Mouse (Mus musculus) T-helper 1 cell (primary cell): ENCODE results near the gene Bicral.
"Not testable (repeated sequence)": the region's sequence is repeated elsewhere in the genome, so short reads cannot be mapped to it uniquely, and the experiment has no call there.

Experiments used
- in situ Hi-C: fragments of 300-600 bp; cut with MboI, MseI; formaldehyde crosslinking; loops from one replicate; pipeline ENCODE4 v1.15.1; 2025; ENCODE audit warnings: high pct_unique_total_duplicates

The Bicral gene

DNA sequence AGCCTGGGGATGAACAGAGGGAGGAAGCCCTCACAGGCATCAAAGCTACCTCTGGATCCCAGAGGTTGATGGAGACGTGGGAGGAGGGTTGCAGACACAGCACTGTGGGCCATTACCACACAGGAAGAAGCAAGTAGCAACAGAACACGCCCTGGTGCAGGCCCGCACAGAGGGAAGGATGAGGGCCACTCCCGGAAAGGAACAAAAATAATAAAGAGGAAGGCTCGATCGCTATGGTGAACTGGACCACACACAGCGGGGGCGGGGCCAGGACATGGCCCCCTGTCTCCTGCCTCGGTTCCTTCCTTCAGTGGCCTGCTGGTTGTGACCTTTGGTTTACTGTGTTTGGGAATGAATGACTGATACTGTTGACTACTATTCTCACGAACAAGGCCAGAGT lies 58.6 kb downstream of the Bicral start:
- in situ Hi-C loops, result no loop called here

DNA sequence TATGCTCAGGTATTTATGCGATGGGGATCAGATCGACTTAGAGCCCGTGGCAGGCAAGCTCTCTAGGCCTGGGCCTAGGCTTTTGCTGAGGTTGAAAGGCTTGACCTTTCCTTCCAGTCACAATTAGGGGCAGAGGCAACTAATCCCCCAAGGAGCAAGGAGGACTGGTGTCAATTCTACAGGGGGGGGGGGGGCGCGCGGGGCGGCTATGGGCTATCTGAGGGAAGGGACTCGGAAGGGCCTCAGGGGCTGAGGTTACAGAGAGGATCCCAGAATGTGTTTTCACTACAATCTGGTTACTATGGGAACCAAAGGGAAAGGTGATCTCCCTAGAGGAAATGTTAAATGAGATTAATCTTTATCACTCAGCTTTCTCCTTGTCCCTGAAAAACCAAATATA lies 60.9 kb downstream of the Bicral start:
- in situ Hi-C loops, result no loop called here

DNA sequence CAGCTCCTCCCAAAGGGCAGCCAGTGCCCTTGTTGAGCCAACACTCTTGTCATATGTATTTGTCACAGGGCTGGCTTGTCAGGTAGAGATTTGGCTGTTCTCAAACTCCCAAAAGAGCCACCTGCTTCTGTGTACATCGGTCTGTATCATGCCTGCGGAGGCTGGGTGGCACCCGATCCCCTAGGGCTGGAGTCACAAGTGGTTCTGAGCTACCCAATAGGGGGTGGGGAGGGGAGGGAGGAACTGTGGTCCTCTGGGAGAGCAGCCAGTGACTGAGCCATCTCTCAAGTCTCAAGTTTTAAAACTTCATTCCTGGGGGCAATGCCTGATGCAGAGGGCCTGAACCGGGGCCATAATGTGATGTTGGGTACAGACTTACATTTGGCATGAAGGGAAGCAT lies 61.5 kb downstream of the Bicral start:
- in situ Hi-C loops, result no loop called here

DNA sequence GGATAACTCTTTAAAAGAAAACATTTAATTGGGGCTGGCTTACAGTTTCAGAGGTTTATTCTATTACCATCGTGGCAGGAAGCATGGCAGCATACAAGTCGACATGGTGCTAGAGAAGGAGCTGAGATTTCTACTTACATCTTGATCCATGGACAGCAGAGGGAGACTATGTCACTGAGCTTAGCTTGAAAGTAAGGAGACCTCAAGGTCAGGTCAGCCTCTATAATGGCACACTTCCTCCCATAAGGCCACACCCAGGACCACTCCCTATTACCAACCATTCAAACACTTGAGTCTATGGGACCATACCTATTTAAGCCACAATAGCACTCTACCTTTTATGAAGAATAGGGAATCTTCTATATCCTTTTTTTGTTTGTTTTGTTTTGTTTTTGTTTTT lies 65.3 kb downstream of the Bicral start:
- in situ Hi-C loops, result loop anchor here (5.0 kb wide), 1 partner anchor 89 kb away; no protein-coding TSS in a partner anchor

DNA sequence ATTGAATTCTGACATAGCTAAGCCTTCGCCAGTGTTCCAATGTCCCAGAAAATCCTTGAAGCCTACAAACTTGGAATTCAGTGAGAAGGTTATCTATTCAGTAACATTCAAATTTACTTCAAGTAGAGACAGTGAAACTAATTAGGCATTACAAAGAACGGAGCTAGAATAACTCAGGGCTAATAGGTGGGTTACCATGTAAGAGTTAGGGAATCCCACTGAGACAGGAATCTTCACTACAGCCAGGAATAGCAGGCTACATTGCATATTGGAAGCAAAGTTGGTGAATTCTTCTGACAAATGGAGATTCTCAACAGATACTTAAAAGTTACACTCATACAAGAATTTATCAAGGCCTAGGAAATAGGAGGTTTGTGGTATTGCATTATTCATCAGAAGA lies 70.3 kb downstream of the Bicral start:
- in situ Hi-C loops, result not testable (repeated sequence)

DNA sequence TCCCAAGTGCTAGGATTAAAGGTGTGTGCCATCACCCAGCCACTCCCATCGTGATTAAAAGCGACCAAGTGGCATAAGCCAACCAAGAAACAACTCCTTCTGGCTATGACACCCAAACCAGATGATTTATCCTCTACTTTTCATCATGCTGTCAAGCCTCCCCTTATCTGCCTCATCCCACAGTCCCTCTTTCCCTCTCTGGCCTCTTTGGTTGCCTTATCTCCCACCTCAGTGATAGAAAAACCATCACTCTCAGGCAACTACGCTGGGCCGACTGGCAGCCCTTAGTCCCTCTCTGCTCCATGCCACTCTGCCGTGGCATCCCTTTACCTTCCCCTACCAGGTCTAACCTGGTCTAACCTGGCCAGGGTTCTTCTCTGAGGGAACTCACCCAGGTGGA lies 71.3 kb downstream of the Bicral start:
- in situ Hi-C loops, result no loop called here

DNA sequence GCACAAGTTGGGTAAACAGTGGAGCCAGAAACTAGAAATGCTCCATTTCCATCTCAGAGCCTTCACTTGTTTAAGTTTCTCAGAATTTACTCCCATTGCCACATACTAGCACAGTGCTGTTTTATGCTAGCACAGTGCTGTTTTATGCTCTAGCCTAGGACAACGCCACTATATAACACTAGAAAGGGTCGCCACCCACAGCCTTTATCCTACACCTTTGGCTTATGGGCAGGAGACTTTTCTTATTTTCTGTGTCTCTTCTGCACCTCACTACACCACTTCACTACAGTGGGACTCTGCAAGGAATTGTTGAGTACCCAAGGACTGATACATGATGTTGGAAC lies 75.1 kb downstream of the Bicral start:
- in situ Hi-C loops, result no loop called here

DNA sequence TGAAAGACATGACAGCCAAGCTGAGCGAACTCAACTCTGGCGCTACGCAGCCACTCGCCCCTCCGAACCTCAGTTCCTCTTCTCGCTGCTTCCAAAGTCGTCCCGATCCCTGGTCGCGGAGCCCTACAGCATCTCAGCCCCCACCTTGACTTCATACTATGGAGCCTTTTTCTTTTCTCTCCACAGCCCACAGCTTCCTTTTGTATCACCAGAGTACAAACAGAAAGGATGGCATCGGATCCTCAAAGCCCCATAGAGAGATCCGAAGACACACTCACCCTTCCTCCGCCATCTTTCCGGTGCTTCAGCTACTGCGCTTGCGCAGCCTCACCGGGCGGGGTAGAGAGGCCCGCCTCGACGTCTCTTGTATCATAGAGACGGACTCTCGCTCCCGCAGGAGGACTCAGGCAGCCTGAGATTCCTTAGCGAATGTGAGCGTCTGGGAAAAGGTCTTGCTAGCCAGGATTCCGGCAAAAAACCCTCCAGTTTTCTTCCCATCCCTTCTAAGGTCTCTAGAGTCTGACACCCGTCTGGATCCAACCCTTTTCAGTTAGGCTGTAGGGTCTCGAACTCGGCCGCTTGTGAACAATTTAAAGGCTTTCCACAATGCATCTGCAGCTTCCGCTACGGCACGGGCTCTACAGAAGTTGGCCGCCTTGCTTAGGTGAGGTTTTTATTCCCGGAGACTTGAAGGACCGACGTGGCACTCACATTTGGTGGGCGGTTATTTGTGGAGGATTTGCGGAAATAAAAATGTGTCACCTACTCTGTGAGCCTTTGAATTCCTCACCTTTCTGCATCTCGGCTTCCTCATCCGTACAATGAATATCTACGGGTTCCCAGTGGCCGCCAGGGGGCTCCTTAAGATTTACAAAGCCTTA lies 75.7 kb downstream of the Bicral start, which contains the start of gene Rpl7l1:
TSS of gene Rpl7l1 (minus strand) at position 332 of the 881 bp plus-strand sequence.
- in situ Hi-C loops, result no loop called here

DNA sequence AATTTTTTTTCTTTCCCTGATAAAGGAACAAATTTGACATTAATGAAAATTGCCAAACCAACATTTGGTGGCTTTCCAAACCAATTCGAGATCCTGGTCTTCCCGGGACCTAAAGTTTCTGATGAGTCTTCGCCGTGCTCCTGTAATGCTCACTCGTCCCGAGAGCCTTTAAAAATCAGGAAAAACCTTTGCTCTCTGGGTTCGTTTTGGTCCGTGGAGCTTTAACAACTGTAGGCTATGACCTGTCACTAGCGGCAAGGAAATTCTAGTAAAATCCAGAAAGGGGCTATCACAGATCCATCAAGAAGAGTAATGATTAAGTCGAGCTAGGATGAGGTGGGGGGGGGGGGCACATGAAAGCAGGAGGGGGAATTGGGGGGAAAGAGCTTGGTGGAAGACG lies 76.4 kb downstream of the Bicral start:
- in situ Hi-C loops, result no loop called here

DNA sequence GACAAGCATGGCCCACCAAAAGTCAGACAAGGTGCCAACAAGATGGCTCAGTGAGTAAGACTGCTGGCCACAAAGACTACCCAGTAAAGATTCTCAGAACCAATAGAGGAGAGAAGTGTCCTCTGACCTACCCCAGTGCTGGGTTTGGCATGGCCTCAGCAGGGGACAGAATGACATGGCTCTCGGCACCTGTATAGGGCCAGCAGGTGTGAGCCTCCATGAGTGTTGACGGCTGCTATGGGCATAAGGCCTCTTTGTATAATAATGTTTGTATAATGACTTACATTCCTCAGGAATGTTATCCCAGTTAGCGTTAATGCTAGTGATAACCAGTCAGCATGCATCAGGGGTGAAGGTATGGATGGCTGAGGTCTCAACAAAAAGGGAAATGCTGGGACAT lies 82.2 kb downstream of the Bicral start:
- in situ Hi-C loops, result no loop called here

DNA sequence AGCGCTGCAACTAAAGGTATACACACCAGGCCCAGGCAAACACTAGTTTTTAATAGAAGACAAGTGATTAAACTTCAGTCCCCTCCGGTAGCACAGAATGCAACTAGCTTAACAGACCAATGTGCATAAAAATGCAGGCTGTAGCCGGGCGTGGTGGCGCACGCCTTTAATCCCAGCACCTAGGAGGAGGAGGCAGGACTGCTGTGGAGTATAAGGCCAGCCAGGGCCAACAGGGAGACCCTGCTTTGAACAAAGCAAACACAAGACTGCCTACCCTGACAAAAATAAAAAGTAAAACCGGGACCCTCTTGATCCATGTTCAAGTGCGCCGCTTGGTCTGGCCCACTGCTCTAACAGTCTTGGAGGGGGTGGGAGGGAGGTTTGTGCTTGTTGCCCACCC lies 83.2 kb downstream of the Bicral start:
- in situ Hi-C loops, result no loop called here

DNA sequence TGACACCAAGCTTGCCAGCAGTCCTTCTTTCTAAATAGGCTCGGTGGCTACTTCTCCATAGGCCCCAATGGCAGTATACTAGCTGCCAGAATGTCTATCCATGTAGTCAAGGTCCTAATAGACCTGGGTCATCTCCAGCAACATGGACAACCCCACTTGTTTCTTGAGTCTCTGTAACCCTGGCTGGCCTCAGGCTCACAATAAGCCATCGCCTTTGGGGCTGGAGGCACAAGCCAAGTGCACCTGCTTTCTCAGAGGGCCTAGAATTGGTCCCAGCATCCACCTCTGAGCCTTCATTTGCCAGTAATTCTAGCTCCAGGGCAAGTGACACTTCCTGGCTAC lies 84.2 kb downstream of the Bicral start:
- in situ Hi-C loops, result no loop called here

DNA sequence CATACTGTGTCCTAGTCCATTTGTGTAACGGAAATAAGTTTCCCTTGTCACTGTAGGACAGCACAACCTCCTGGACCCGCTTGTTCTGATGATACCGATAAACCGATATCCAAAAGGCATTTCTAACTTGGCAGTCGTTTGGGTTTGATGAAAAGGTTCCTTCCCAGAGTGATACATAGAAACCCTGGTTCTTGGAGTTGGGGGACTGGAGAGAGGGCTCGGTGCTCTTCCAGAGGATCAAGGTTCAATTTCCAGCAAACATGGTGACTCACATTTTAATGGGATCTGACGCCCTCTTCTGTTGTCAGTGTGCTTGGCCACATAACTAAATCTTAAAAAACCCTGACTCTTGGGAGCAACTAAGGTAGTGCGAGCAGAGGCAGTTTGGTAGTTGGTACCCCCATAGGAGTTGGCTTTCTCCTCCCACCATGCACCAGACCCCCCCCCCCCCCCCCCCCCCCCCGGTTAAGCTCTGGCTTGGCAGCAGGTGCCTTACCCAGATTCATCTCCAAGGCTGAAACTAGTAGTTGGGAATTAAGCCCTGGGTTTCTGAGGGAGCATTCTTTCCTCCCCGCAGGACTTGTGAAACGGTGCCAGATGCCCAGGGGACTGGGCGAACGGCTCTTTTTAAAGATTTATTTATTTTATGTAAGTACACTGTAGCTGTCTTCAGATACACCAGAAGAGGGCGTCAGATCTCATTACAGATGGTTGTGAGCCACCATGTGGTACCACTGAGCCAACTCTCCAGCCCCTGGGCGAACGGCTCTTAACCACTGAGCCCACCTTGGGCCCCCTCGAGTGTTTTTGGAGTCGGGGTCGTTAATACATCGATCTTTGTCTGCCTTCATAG lies 84.8 kb downstream of the Bicral start:
- in situ Hi-C loops, result no loop called here

DNA sequence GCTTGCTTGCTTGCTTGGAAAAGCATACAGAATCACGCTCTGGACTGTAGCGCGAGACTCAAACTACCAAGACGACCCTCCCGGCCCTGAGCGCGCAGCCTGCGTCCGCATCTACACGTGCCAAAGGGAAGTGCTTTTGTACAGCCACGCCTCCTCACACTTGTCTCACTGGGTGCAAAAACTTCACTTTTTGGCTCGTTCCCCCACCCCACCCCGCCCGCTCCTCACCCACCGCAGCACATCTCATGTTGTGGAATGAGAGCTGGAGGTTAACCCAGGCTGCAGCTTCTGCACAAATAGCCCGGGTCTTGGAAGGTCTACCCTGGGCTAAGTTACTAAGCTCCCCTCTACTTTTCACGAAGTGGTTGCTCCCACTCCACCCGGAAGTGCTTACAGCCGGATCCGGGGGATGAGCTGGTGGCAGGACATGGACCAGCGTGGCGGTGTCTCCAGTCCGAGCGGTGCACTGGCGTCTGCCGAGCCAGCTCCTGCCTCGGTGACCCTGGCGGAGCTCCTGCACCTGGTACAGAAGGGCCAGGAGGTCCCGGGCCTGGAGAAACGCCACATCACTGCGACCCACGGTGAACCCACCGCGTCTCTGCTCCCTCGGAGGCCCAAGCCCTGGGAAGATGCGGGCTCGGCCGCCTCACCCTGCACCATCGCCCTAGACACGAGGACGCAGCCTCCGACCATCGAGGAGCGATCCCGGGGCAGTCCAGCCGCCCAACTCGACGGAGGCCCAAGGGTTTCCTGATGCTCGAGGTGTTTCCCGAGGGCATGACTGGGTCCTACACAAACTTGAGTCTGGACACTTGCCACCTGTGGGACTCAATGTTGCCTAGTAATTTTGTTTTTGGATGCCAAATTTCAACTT lies 85.6 kb downstream of the Bicral start, which contains the start of gene 2310039H08Rik:
TSS of gene 2310039H08Rik (plus strand) at position 232 of the 874 bp plus-strand sequence.
- in situ Hi-C loops, result no loop called here

DNA sequence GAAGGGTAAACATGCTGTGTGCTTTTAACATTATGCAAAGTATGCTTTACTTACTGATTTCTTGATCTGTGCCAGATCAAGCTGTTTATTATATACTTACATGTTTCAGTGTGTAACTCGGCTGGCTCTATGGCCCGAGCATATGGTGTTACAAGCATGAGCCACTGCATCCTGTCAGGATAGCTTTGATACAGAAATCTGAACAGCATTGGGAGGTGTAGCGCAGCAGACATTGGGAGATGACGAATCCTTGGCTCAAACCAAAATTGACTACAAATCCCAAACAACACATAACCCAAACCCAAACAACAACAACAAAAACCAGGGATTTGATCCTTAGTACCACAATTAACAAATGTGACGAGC lies 86.3 kb downstream of the Bicral start:
- in situ Hi-C loops, result no loop called here

DNA sequence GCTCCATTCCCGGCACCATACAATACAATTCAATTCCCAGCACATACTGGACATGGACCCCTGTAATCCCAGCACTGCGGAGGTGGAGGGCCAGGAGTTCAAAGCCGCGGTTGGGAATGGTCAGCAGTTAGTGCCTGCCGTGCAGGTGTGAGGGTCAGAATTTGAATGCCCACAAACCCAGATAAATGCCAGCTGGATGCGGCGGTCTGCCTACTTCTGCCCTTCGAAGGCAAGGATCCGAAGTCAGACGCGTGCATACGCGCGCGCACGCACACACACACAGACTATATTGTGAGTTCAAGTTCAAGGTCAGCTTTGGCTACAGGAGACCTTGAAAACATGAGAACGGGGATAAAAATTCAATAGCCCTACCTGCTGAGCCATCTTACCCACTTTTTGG lies 86.7 kb downstream of the Bicral start:
- in situ Hi-C loops, result no loop called here

DNA sequence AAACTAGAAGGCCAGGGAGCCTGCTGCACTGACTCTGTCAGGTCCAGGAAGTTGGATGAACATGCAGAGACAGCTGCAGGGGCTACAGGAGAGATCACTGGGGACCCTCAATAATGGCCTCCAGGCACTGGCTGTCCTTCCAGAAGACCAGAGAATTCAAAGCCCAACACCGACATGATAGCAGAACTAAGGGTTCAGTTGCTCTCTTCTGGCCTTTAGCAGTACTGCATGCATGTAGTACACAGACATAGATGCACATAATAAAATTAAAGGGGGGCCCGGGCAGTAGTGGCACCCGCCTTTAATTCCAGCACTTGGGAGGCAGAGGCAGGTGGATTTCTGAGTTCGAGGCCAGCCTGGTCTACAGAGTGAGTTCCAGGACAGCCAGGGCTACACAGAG lies 87.3 kb downstream of the Bicral start:
- in situ Hi-C loops, result no loop called here

DNA sequence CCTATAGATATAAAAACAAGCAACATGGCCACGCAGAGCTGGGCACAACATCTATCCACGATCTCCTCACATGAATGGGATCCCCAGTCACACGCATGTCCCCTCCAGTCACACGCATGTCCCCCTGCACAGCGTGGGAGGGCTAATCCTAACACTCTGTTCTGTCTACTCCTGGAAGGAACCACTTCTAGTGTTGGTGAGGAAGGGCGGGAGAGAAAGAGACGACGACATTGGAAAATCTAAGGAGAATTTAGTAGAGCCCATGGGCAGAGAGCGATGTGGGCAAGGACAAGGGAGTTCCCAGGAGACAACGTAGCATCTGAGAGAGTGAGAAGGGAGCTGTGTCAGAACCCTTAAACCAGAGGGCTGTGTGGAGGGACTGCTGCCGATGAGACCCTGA lies 87.7 kb downstream of the Bicral start:
- in situ Hi-C loops, result no loop called here

DNA sequence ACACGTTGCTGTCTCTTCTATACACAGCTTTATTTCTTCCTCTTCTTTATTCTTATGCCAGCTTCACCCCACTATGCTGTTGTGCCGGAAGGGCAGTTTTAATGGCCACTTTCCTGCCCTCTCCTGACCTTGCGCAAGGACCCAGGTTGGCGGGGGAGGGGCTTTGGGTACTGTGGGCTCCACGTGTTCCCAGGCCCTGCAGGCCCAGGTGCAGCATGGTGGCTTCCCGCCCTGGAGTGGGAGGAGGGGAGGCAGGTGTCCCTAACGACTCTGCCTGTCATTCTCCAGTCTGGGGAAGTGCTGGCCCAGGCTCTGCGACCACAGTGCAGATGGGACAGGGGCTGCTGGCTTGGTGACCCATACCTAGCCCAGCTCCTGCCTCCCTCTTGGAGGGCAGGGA lies 90.4 kb downstream of the Bicral start:
- in situ Hi-C loops, result no loop called here

DNA sequence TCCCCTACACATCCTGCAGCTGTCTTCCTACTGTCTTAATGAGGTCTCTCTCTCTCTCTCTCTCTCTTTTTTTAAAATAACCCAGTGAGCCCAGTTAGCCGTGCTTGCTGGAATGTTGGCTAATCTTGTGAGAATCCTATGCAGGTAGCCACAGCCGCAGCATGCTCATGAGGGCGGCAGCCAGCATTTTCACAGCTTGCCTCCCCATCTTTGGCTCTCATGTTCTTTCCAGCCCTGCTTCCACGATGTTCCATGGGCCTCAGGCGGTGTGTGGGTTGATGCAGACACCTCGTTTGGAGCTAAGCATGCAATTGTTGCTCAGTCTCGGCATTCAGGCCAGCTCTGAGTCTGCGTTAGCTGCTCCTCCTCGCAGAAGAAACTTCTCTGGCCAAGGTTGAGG lies 93.4 kb downstream of the Bicral start:
- in situ Hi-C loops, result not testable (repeated sequence)

DNA sequence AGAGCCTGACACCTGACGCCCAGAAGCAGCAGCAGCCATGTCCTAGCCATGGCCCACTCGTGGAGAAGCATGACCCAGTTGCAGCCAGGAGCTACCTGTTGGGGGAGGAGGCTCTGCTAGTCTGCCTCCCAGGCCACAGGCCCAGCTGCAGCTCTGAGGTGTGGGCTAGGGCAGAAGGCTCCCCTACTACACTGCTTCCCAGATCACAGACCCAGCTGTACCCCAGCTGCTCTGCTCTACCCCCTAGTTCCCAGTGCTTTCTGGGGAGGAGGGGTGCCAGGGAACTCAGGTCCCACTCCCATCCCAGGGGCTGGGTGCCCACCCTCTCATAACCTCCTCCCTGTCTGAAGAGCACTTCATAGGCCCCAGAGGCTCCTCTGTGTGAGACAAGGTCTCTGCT lies 94.7 kb downstream of the Bicral start, which contains the start of gene Ptcra:
TSS of gene Ptcra (minus strand) at position 169 of the 400 bp plus-strand sequence.
- in situ Hi-C loops, result no loop called here

DNA sequence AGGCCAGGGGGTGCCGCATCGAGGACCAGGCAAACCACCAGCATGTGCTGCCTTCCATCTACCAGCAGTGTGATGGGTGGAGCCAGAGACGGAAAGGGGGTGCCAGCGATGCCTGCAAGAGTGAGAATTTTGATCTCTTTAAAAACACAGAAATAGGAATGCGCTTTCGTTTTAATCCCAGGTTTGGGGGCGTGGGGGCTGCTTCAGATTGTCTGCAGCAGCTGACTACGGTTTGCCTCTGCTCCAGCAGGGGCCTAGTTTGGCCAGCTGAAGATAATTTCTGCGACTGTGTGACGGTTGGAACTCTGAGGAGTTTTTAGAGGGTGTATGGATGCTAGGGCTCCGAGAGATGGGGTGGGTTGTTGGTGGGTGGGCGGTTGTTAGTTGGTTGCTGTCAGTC lies 99.5 kb downstream of the Bicral start:
- in situ Hi-C loops, result no loop called here
